Mouse (Mus musculus) heart, adult 8-10 months (tissue): ENCODE measurements around the gene Ppp3ca. TPM values are rescaled to one million over a fixed set of nuclear protein-coding genes. Genes with fewer than 3 reads are reported as not detected.
A peak's percentile ranks its signal among the peaks of the same experiment; 100 is the strongest.

Experiments
- DNase-seq: peaks from one replicate; pipeline ENCODE4 v3.0.0; 2022; ENCODE audit warnings: low spot score
- total RNA-seq, 4 experiments: library from RNA; stranded (reverse); gene quantifications; 2 replicates each; pipeline ENCODE4 v1.2.4; 2022

Ppp3ca gene
- total RNA-seq, 4 experiments from 2014 or later = 41.7 to 49.2 (median 43.8) TPM

- DNase-seq = no peak
Measured at GRCm38 (mm10) chr3:136905577-136905976, 235.7 kb downstream of the Ppp3ca start.

- DNase-seq = no peak
Measured at GRCm38 (mm10) chr3:136909534-136909933, 239.6 kb downstream of the Ppp3ca start.

- DNase-seq = no peak
Measured at GRCm38 (mm10) chr3:136911276-136911675, 241.4 kb downstream of the Ppp3ca start.

DNA sequence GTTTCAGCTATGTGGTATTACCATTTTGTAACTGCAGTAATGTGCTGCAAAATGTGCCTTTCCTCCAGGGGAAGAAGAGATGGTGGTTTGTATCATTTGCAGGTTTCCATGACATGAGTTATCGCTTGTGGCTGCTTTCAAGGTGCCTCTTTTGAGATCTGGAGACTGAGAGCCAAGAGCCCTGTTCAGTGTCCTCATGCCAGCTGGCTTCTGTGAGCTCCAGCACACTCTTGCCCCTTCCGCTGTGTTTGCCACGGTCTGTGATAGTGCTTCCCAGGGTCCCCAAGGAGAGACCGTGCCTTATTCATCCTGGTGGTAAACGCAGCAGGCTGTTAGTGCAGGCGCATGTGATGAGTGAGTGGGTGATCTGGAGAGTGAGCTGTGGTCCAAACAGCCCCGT lies 247.2 kb downstream of the Ppp3ca start:
- DNase-seq = no peak

DNA sequence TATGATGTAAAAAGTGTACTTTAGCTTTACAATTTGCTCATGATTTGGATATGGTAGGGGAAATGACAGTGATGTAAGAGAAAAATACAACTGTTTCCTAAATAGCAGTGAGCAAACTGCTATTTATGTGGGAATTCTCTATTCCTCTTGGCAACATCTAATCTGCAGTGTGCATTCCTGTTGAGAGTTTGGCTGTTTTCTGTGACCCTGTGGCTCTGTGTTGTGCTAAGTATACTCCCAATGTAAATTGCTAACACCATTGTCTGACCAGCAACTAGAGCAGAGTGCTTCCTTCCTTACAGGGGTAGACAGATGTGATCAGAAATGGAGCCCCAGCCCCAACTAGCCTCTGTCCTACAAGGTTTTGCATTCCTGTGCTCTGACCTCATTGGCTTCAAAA lies 263.1 kb downstream of the Ppp3ca start:
- DNase-seq = no peak

- no peak for DNase-seq
Measured at GRCm38 (mm10) chr3:136940733-136941601, 271.0 kb downstream of the Ppp3ca start.

DNA sequence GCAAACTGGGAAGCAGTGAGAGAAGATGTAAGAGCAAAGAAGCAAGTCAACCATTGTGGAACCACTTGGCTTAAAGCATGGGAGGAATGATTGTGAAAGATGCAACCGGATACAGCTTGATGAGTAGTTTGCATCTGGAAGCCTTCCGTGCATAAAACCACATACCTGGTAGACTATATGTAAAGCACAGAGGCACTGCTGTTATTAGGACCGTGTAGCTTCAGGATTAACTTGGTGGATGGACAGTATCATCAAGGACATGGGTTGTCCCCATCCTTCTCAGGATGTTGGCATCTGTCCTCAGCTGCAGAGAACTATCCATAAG lies 271.6 kb downstream of the Ppp3ca start:
- DNase-seq = no peak

GRCm38 (mm10) chr3:136945550-136945949 lies 275.6 kb downstream of the Ppp3ca start:
- no peak for DNase-seq

GRCm38 (mm10) chr3:136946662-136947061 lies 276.7 kb downstream of the Ppp3ca start:
- no peak for DNase-seq

GRCm38 (mm10) chr3:136948142-136948541 lies 278.2 kb downstream of the Ppp3ca start:
- DNase-seq = no peak

DNA sequence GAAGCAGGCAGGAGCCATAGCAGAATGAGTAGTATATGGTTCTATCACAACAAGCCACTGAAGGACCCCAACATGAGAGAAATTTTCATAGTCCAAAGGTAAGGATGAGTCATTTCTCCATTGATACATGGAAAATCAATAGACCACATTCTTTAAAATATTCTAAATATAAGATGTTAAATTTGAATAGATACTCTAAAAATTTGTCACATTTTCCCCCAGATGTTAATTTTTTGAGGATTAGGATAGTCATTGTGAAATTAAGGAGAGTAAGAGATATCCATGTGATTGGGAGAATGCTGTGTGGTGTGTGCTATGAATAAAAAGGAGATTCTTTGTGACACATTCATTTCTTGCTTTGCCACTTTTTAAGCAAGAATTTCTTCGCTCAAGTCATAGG lies 281.9 kb downstream of the Ppp3ca start:
- DNase-seq = no peak

DNA sequence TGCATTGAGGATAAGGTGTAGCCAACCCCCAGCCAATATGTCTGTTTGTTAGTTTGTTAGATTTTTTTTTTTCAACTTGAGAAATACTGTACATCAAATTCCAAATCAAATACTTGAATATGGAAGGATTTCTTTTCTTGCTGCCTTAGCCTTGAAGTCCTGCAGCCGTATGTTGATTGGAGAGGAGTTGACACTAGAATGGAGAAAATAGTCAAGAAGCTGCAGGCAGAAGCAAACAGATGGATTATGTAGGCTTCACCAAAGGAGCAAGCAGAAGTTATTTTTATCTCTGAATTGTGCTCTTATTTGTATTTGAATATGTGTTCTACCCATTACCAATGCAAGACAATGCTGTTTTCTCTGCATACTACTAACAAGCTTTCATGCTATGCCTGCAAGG lies 282.9 kb downstream of the Ppp3ca start:
- DNase-seq = no peak

- no peak for DNase-seq
Measured at GRCm38 (mm10) chr3:136955043-136955442, 285.1 kb downstream of the Ppp3ca start.

GRCm38 (mm10) chr3:136960314-136960713 lies 290.4 kb downstream of the Ppp3ca start:
- DNase-seq = no peak

DNA sequence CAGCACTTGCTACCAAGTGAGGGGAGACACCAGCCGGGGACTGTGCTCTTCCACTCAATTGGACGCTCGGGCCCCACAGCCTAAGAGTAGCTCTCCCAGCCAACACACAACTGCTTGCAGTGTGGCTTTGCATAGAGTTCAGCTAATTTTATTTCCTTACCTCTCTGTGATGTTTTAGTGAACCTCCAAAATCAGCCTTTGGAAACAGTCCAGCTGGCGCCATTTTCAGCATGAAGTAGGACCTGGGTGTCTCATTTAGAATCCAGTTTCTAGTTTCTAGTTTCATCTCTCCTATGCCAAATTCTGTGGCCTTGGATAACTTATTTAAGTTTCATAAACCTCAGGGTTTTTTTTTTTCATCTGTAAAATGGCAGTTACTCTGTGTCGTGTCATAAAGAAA lies 296.9 kb downstream of the Ppp3ca start:
- no peak for DNase-seq

DNA sequence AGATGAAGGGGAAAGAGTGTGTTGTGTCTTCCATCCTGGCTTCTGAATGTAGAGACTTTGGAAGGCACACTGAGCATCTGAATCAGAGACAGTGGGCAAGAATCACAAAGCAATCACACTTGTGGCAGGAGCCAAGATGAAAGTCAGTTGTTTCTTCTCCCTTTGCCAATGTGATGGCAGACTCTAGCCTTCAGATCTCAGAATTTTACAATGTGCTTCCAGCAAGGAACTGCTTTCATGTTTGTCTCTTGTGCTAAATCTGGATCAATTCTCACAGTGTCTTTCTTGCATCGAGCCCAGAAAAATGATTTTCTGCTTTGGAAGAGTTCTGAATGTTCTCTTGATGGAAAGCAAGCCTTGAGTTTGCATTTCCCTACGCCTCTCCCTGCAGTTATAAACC lies 297.6 kb downstream of the Ppp3ca start:
- DNase-seq = no peak

- DNase-seq = peak; percentile 28
Measured at GRCm38 (mm10) chr3:136969796-136970195, 299.9 kb downstream of the Ppp3ca start.

DNA sequence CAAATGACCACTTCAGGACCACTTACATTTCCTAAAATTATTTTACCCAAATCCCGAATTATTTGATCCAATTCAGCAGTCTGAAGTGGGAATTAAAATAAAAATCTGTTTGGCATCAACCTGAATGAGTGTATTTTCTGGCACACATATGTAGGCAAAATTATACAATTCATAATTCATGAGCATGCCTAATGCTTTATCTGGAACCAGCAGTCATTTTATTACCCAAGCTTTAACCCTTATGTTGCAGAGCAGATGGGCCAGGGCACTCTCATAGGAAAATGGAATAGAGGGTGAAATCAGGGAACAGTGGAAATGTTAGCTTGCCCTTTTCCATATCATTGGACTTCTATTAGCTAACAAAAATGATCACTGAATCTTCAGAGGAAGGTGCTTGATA lies 307.9 kb downstream of the Ppp3ca start:
- no peak for DNase-seq

GRCm38 (mm10) chr3:136980915-136981588 lies 311.1 kb downstream of the Ppp3ca start:
- DNase-seq = no peak

- DNase-seq = no peak
Measured at GRCm38 (mm10) chr3:136981589-136981924, 311.6 kb downstream of the Ppp3ca start.

GRCm38 (mm10) chr3:136982021-136982420 lies 312.1 kb downstream of the Ppp3ca start:
- no peak for DNase-seq

DNA sequence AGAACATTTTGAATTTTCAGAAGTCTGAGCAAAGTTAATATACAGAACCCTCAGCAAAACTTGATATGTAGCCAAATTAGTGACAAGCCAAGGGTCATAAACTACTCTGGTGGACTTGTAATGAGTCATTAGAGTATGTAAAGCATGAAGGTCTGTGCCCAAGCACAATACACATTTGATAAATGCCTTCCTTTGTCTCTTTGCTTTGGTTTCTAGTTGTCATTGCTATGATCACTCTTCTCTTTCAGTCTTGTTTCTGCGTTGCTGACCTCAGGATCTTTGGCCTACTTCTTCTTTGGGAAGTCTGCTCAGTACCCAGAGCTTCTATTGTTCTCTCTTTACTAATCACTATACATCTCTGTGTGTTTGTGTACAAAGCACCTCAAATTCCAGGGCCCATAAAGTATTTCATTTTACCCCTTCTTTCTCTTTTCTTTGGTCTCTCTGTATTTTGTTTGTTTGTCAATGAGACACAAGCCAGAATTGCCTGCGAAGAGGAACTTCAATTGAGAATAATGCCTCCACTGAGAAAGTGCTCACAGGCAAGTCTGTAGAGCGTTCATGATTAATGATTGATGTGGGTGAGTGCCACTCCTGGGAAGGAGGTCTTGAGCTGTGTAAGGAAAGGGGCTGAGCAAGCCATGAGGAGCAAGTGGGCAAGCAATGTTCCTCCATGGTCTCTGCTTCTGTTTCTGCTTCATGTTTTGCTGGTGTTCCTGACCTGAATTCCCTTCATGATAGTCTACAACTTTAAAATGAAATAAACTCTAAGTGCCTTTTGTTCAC lies 316.4 kb downstream of the Ppp3ca start:
- DNase-seq = no peak
